Mouse (Mus musculus) intestine, postnatal 0 days (tissue): ENCODE measurements around the gene 4930519G04Rik. TPM values are rescaled to one million over a fixed set of nuclear protein-coding genes. Genes with fewer than 3 reads are reported as not detected.
"Not testable (repeated sequence)": the region's sequence is repeated elsewhere in the genome, so short reads cannot be mapped to it uniquely, and the experiment has no call there.

Experiments used
- ATAC-seq: fragments of 200-750 bp; cut with Nextera tagmentation; 2 replicates; pipeline ENCODE4 v1.8.0; 2017; ENCODE audit warnings: mild to moderate bottlenecking, moderate TSS enrichment, moderate library complexity
- H3K27ac ChIP-seq: fragments of 300-500 bp; sonication (generic); 2 replicates; pipeline ENCODE4 v1.5.1; 2014; ENCODE audit warnings: mild to moderate bottlenecking, low read depth, low read length, moderate library complexity
- H3K27me3 ChIP-seq: fragments of 300-500 bp; sonication (generic); replicated peaks from 2 replicates; pipeline ENCODE4 v1.6.1; 2014; ENCODE audit warnings: low read length, mixed read lengths; ENCODE audit not compliant: control insufficient read depth, insufficient read depth
- H3K36me3 ChIP-seq: fragments of 300-500 bp; sonication (generic); 2 replicates; pipeline ENCODE4 v1.6.1; 2014; ENCODE audit warnings: mild to moderate bottlenecking, moderate library complexity; ENCODE audit not compliant: control insufficient read depth, insufficient read depth
- H3K4me1 ChIP-seq: fragments of 300-500 bp; sonication (generic); replicated peaks from 2 replicates; pipeline ENCODE4 v1.6.1; 2014; ENCODE audit warnings: antibody characterized with exemption, low read length, mixed read lengths; ENCODE audit not compliant: control insufficient read depth, insufficient read depth
- H3K4me2 ChIP-seq: fragments of 300-500 bp; sonication (generic); replicated peaks from 2 replicates; pipeline ENCODE4 v1.6.1; 2014; ENCODE audit warnings: low read depth, mild to moderate bottlenecking, moderate library complexity
- H3K4me3 ChIP-seq: fragments of 300-500 bp; sonication (generic); 2 replicates; pipeline ENCODE4 v1.5.1; 2014; ENCODE audit warnings: low read depth, low read length
- H3K9ac ChIP-seq: fragments of 300-500 bp; sonication (generic); 2 replicates; pipeline ENCODE4 v1.6.1; 2014; ENCODE audit warnings: mild to moderate bottlenecking, low read depth, low read length
- H3K9me3 ChIP-seq: fragments of 300-500 bp; sonication (generic); 2 replicates; pipeline ENCODE4 v1.6.1; 2016; ENCODE audit warnings: mixed run types; ENCODE audit not compliant: control insufficient read depth
- CTCF ChIP-seq: sonication (generic); IDR thresholded peaks from 2 replicates; pipeline ENCODE4 v1.5.1; 2016; ENCODE audit warnings: low read depth, mild to moderate bottlenecking, control low read depth, antibody characterized with exemption, moderate library complexity
- WGBS: fragments of 180-500 bp; shearing (Covaris S2); extraction: QIAGEN DNeasy Blood & Tissue Kit; methylation state at CpG from one replicate; pipeline ENCODE4 v1.1.7; 2014; 5-methylcytosine and 5-hydroxymethylcytosine counted together
- polyA plus RNA-seq: library from polyadenylated mRNA; unstranded; fragments of >200 nt; fragmentation: Nextera tagmentation; extraction: Ambion mirVana; gene quantifications from 2 replicates; pipeline ENCODE4 v1.2.1, GENCODE M21; 2015

The 4930519G04Rik gene
- not detected in 2 replicates for polyA plus RNA-seq

- 84% methylated on average over 3 of the region's 5 CpGs for WGBS
- H3K9me3 ChIP-seq, H3K27ac ChIP-seq, ATAC-seq, H3K4me2 ChIP-seq, H3K36me3 ChIP-seq, H3K27me3 ChIP-seq, H3K4me1 ChIP-seq, H3K9ac ChIP-seq, H3K4me3 ChIP-seq: not testable (repeated sequence)
These were observed at the start of gene 4930519G04Rik for GRCm38 (mm10) chr5:114853364-114853763. TSS of gene 4930519G04Rik (plus strand) at chr5:114853664.

- H3K4me3 ChIP-seq = no peak overlapping the region
- H3K4me1 ChIP-seq = no peaks in the 10 kb centered on the region
- H3K27me3 ChIP-seq = no peaks in the 10 kb centered on the region
- no peaks in the 10 kb centered on the region for H3K9me3 ChIP-seq
- H3K36me3 ChIP-seq = peaks cover 67% of the 10 kb centered on the region
- no peak overlapping the region for H3K4me2 ChIP-seq
- H3K9ac ChIP-seq = no peak overlapping the region
- WGBS = 93% methylated on average over 13 of the region's 13 CpGs
- TF ChIP-seq CTCF = no peak
- H3K27ac ChIP-seq = no peak overlapping the region
- no peak for ATAC-seq
These were observed 49.1 kb upstream of the 4930519G04Rik start for GRCm38 (mm10) chr5:114804335-114804734.

GRCm38 (mm10) chr5:114804958-114805357 is 48.5 kb upstream of the 4930519G04Rik start:
- Histone ChIP-seq H3K9ac (no peak overlapping the region), H3K4me2 (no peak overlapping the region), H3K4me3 (no peak overlapping the region), H3K27ac (no peak overlapping the region), H3K36me3 (peaks cover 61% of the 10 kb centered on the region), H3K9me3 (no peaks in the 10 kb centered on the region), H3K4me1 (no peaks in the 10 kb centered on the region), H3K27me3 (no peaks in the 10 kb centered on the region)
- ATAC-seq = no peak
- WGBS = 60% methylated on average over 3 of the region's 3 CpGs
- TF ChIP-seq CTCF = peak; percentile 59

GRCm38 (mm10) chr5:114805436-114806350 is 47.8 kb upstream of the 4930519G04Rik start:
- H3K9me3 ChIP-seq = no peaks in the 10 kb centered on the region
- H3K27ac ChIP-seq = peak overlapping the region; percentile 50
- no peak for ATAC-seq
- H3K4me2 ChIP-seq = 0 out of 2 replicates have a peak overlapping the region, but pooled peaks have one; percentile 27
- no peaks in the 10 kb centered on the region for H3K27me3 ChIP-seq
- no peak overlapping the region for H3K4me3 ChIP-seq
- TF ChIP-seq CTCF = no peak
- H3K9ac ChIP-seq = no peak overlapping the region
- peaks cover 54% of the 10 kb centered on the region for H3K36me3 ChIP-seq
- H3K4me1 ChIP-seq = no peaks in the 10 kb centered on the region
- 71% methylated on average over 15 of the region's 15 CpGs for WGBS

GRCm38 (mm10) chr5:114806636-114807035 is 46.8 kb upstream of the 4930519G04Rik start:
- 79% methylated on average over 8 of the region's 8 CpGs for WGBS
- TF ChIP-seq CTCF = no peak
- Histone ChIP-seq H3K27me3 (no peaks in the 10 kb centered on the region), H3K4me3 (no peak overlapping the region), H3K4me2 (no peak overlapping the region), H3K4me1 (no peaks in the 10 kb centered on the region), H3K27ac (no peak overlapping the region; the same call in 1 of the 2 replicates), H3K9me3 (no peaks in the 10 kb centered on the region), H3K9ac (no peak overlapping the region), H3K36me3 (peaks cover 47% of the 10 kb centered on the region)
- no peak for ATAC-seq

- no peak overlapping the region for H3K27ac ChIP-seq
- H3K9me3 ChIP-seq = no peaks in the 10 kb centered on the region
- ATAC-seq = no peak
- no peak for TF ChIP-seq CTCF
- H3K4me1 ChIP-seq = no peaks in the 10 kb centered on the region
- no peaks in the 10 kb centered on the region for H3K27me3 ChIP-seq
- H3K4me3 ChIP-seq = no peak overlapping the region
- H3K36me3 ChIP-seq = peaks cover 43% of the 10 kb centered on the region
- H3K9ac ChIP-seq = no peak overlapping the region
- 51% methylated on average over 9 of the region's 9 CpGs for WGBS
- no peak overlapping the region for H3K4me2 ChIP-seq
These were observed 46.4 kb upstream of the 4930519G04Rik start for GRCm38 (mm10) chr5:114807063-114807462.
